Mouse (Mus musculus): ENCODE measurements around the gene Prr15l. TPM values are rescaled to one million over a fixed set of nuclear protein-coding genes. Genes with fewer than 3 reads are reported as not detected.

The Prr15l gene
- polyA plus RNA-seq, 1 experiment from 2014 or later, result 116 TPM

DNA sequence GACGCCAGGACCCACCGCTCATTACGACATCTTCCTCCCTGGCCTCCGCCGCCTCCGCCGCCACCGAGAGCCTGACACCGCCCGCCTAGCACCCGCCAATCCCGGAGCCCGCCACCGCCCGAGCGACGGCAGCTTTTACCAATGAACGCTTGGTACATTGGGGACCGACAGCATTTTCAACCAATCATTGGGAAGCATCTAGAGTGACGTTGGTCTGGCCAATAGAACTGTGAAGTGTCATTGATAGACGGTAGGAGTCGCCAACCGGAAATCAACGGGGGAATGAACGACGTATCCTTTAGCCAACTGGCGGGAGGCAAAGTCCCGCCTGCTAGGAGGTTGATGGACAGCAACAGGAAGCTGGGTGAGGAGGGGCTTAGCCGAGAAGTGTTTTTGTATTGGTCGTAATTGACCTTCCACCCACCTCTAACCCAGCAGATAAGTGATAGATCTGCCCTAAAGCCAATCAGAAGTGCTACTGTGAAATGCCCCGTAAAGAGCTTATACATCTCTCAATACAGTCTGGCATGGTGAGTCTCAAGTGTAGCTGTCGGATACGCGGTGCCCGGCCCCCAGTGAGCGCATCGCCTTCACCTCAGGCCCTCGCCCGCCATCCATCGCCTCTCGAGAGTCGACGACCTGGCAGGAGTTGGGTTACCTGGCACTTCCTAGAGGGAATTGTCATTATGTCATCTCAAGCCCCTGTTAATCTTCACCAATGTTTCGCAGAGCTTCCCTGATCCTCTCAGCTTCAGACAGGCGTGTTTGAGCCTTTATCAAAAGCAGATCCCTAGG, 49.9 kb downstream of the Prr15l start:
- ATAC-seq, result peak; percentile 98
- no peaks in the 10 kb centered on the region for H3K36me3 ChIP-seq (ENCODE audit: control insufficient read depth, insufficient read depth, low read length)
- H3K9ac ChIP-seq (ENCODE audit: low read depth, low read length), result peak overlapping the region; percentile 98
- H3K9me3 ChIP-seq (ENCODE audit: control insufficient read depth, low read length), result no peaks in the 10 kb centered on the region
- H3K27me3 ChIP-seq (replicated peaks; ENCODE audit: control insufficient read depth, insufficient read depth, low read length), result no peaks in the 10 kb centered on the region
- peaks cover 18% of the 10 kb centered on the region for H3K4me1 ChIP-seq (ENCODE audit: control insufficient read depth, insufficient read depth, low read length)
- H3K27ac ChIP-seq (ENCODE audit: low read length), result peak overlapping the region; percentile 95
- peak overlapping the region; percentile 90 for H3K4me3 ChIP-seq (ENCODE audit: low read length)
- under 1% methylated on average over 45 of the region's 45 CpGs for WGBS
- H3K4me2 ChIP-seq (ENCODE audit: low read depth, low read length), result peak overlapping the region; percentile 83

DNA sequence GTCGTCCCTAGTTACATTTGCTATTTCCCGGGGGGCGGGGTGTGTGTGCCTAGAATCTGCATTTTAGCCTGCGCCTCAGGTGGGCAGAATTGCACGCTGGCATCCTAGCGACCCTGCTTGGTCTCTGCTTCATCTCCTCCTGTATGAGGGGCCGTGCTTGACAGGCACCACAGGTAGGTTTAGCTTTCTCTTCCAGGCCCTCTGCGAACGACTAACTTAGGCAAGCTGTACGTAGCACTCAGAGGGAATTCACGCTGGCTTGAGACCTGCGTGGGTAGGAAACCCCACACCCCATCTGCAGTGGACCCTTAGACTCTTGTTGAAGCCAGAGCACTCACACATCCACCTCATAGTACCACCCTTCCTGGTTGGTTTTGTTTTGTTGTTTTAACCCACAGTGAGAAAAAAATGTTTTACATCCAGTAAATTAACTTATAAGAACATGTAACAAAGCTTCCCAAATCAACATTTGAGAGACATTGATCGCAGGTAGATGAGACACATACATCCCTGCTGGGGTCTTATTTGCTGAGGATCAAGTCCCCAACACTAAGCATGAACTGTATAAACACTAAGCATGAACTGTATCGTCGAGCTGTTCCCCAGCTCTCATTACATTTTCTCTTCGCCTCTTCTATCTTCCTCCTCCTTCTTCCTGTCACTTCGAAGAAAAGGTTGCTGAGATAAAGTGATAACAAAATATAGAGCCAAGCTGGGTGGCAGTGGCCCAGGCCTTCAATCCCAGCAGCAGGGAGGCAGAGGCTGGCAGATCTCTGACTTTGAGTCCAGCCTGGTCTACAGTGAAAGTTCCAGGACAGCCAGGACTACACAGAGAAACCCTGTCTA, 50.7 kb downstream of the Prr15l start:
- 27% methylated on average over 17 of the region's 17 CpGs for WGBS
- Histone ChIP-seq H3K27me3 (replicated peaks; ENCODE audit: control insufficient read depth, insufficient read depth, low read length) (no peaks in the 10 kb centered on the region), H3K36me3 (ENCODE audit: control insufficient read depth, insufficient read depth, low read length) (no peaks in the 10 kb centered on the region), H3K4me3 (ENCODE audit: low read length) (peak overlapping the region; percentile 67), H3K9ac (ENCODE audit: low read depth, low read length) (peak overlapping the region; percentile 81), H3K9me3 (ENCODE audit: control insufficient read depth, low read length) (no peaks in the 10 kb centered on the region), H3K4me2 (ENCODE audit: low read depth, low read length) (peak overlapping the region; percentile 83), H3K4me1 (ENCODE audit: control insufficient read depth, insufficient read depth, low read length) (peaks cover 18% of the 10 kb centered on the region), H3K27ac (ENCODE audit: low read length) (peak overlapping the region; percentile 85)
- no peak for ATAC-seq

DNA sequence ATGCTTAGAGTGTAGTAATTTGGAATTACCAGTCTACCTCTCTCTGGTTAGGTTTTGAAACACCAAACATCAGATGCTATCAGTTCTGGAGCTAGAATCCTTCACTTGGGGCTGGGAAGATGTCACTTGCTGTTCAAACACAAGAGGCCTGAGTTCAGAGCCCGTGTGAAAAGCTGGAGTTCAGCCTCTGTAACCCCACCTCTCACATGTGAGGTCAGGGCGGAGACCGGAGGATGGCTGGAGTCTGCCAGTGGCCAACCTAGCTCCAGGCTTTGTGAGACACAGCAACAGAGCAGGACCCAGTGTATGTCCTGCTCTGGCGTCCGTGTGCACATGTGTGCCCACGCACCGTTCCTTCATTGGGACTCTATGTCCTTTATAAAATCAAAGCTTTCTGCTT, 51.4 kb downstream of the Prr15l start:
- Histone ChIP-seq H3K36me3 (ENCODE audit: control insufficient read depth, insufficient read depth, low read length) (no peaks in the 10 kb centered on the region), H3K4me1 (ENCODE audit: control insufficient read depth, insufficient read depth, low read length) (peaks cover 18% of the 10 kb centered on the region), H3K9me3 (ENCODE audit: control insufficient read depth, low read length) (no peaks in the 10 kb centered on the region), H3K27ac (ENCODE audit: low read length) (no peak overlapping the region), H3K9ac (ENCODE audit: low read depth, low read length) (no peak overlapping the region), H3K27me3 (replicated peaks; ENCODE audit: control insufficient read depth, insufficient read depth, low read length) (no peaks in the 10 kb centered on the region), H3K4me2 (ENCODE audit: low read depth, low read length) (no peak overlapping the region), H3K4me3 (ENCODE audit: low read length) (no peak overlapping the region)
- 81% methylated on average over 7 of the region's 7 CpGs for whole genome bisulfite sequencing
- no peak for ATAC-seq

DNA sequence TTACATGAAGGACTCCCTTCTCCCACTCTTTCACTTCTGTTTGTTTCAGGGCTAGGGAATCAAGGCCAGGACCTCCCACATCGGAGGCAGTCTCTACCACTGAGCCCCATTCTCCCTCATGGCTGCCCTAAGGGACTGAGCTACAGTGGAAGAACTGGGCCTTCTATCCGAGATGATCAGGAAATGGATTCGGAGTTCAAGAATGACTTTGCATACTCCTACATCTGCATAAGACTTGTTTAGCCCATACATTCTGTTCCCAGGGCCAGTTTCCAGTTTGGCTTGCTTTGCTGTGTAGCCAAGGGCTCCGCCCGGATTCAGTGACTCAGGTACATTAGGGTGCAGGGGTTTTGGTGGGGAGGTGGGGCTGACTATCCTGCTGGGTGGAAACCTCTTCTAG, 52.1 kb downstream of the Prr15l start:
- Histone ChIP-seq H3K27me3 (replicated peaks; ENCODE audit: control insufficient read depth, insufficient read depth, low read length) (no peaks in the 10 kb centered on the region), H3K9me3 (ENCODE audit: control insufficient read depth, low read length) (no peaks in the 10 kb centered on the region), H3K27ac (ENCODE audit: low read length) (no peak overlapping the region), H3K36me3 (ENCODE audit: control insufficient read depth, insufficient read depth, low read length) (no peaks in the 10 kb centered on the region), H3K4me2 (ENCODE audit: low read depth, low read length) (no peak overlapping the region), H3K4me1 (ENCODE audit: control insufficient read depth, insufficient read depth, low read length) (peaks cover 18% of the 10 kb centered on the region), H3K9ac (ENCODE audit: low read depth, low read length) (no peak overlapping the region), H3K4me3 (ENCODE audit: low read length) (no peak overlapping the region)
- 80% methylated on average over 5 of the region's 5 CpGs for WGBS
- ATAC-seq, result no peak

DNA sequence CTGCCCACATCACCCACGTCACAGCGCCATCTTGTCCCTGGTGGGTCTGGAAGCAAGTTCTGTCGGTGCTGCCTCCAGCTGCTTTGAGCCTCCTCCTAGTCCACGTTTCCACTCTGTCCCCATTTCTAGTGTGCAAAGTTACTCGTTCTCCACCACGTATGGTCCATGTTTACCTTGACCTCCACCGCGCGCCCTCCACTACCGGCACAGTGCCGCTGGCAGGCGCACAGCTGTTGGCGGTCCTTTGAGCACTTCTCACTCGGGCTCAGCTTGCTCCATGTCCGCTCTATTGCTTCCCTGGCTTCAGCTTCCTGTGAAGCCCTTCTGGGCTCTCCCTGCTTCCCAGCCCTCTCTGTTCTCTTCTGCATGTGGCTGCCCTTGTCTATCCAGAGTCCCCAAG, 53.6 kb downstream of the Prr15l start:
- no peak overlapping the region for H3K9ac ChIP-seq (ENCODE audit: low read depth, low read length)

DNA sequence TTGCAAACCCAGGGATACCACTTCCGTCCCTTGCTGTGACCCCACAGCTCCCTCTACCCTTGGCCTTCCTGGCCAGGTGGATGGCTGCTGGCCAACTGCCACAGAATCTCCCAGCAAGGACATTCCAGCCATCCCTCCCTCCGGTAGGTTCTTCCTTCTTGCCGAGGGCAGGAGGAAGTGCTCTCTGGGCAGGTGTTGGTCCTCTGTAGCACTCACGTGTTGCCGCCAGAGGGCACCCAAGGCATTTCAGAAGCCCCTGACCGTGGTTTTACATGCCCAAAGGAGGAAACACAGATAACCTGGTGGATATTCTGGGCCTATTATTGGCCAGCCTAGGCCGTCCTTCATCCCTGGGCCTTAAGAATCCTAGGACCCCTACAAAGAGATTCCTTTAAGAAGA, 54.5 kb downstream of the Prr15l start:
- WGBS, result 2% methylated on average over 7 of the region's 7 CpGs
- 0 out of 2 replicates have a peak overlapping the region, but pooled peaks have one; percentile 26 for H3K9ac ChIP-seq (ENCODE audit: low read depth, low read length)
- no peak for ATAC-seq
- H3K4me3 ChIP-seq (ENCODE audit: low read length), result no peak overlapping the region
- H3K4me1 ChIP-seq (ENCODE audit: control insufficient read depth, insufficient read depth, low read length), result peaks cover 9% of the 10 kb centered on the region; the same call in 1 of the 2 replicates
- no peaks in the 10 kb centered on the region for H3K36me3 ChIP-seq (ENCODE audit: control insufficient read depth, insufficient read depth, low read length)
- no peaks in the 10 kb centered on the region for H3K9me3 ChIP-seq (ENCODE audit: control insufficient read depth, low read length)
- no peak overlapping the region for H3K27ac ChIP-seq (ENCODE audit: low read length)
- peaks cover 3% of the 10 kb centered on the region; the same call in 1 of the 2 replicates for H3K27me3 ChIP-seq (replicated peaks; ENCODE audit: control insufficient read depth, insufficient read depth, low read length)
- H3K4me2 ChIP-seq (ENCODE audit: low read depth, low read length), result 0 out of 2 replicates have a peak overlapping the region, but pooled peaks have one; percentile 7

More for the DNA sequence above, 53.6 kb downstream of the Prr15l start:
- H3K27me3 ChIP-seq (replicated peaks; ENCODE audit: control insufficient read depth, insufficient read depth, low read length), result no peaks in the 10 kb centered on the region
- H3K4me2 ChIP-seq (ENCODE audit: low read depth, low read length), result no peak overlapping the region
- no peaks in the 10 kb centered on the region for H3K36me3 ChIP-seq (ENCODE audit: control insufficient read depth, insufficient read depth, low read length)
- peaks cover 10% of the 10 kb centered on the region for H3K4me1 ChIP-seq (ENCODE audit: control insufficient read depth, insufficient read depth, low read length)
- H3K9me3 ChIP-seq (ENCODE audit: control insufficient read depth, low read length), result no peaks in the 10 kb centered on the region
- no peak overlapping the region for H3K27ac ChIP-seq (ENCODE audit: low read length)
- ATAC-seq, result no peak
- no peak overlapping the region for H3K4me3 ChIP-seq (ENCODE audit: low read length)
- 59% methylated on average over 15 of the region's 15 CpGs for WGBS

DNA sequence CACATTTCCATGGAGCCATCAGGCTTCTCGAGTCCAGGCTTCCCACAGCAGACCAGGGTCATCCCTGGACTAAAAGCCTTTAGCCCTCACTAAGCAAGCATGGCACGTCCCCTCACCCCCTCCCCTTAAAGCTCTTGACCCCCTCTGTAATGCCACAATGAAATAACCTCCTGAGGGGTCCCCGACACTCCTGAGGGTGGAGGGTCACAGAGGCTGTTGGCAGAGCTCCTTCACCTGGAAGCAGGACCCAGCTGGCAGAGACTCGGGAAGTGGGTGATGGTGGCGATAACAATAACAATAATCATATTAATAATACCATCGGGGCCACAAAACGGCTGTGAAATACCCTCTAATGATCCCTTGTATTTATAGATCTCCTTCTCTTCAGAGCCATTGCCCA, 55.0 kb downstream of the Prr15l start, which contains the start of gene Sp2:
Gene Sp2 (minus strand): TSS at position 101 of the 400 bp plus-strand sequence.
- H3K36me3 ChIP-seq (ENCODE audit: control insufficient read depth, insufficient read depth, low read length), result no peaks in the 10 kb centered on the region
- 79% methylated on average over 7 of the region's 7 CpGs for whole genome bisulfite sequencing
- H3K9me3 ChIP-seq (ENCODE audit: control insufficient read depth, low read length), result no peaks in the 10 kb centered on the region
- 0 out of 2 replicates have a peak within 1 kb of the TSS, but pooled peaks have one; percentile 7 for H3K4me2 ChIP-seq (ENCODE audit: low read depth, low read length)
- no peak for ATAC-seq
- H3K27ac ChIP-seq (ENCODE audit: low read length), result no peak within 1 kb of the TSS
- 0 out of 2 replicates have a peak within 1 kb of the TSS, but pooled peaks have one; percentile 26 for H3K9ac ChIP-seq (ENCODE audit: low read depth, low read length)
- H3K4me3 ChIP-seq (ENCODE audit: low read length), result no peak within 1 kb of the TSS
- peaks cover 12% of the 10 kb centered on the region; the same call in 1 of the 2 replicates for H3K4me1 ChIP-seq (ENCODE audit: control insufficient read depth, insufficient read depth, low read length)
- peaks cover 3% of the 10 kb centered on the region; the same call in 1 of the 2 replicates for H3K27me3 ChIP-seq (replicated peaks; ENCODE audit: control insufficient read depth, insufficient read depth, low read length)

DNA sequence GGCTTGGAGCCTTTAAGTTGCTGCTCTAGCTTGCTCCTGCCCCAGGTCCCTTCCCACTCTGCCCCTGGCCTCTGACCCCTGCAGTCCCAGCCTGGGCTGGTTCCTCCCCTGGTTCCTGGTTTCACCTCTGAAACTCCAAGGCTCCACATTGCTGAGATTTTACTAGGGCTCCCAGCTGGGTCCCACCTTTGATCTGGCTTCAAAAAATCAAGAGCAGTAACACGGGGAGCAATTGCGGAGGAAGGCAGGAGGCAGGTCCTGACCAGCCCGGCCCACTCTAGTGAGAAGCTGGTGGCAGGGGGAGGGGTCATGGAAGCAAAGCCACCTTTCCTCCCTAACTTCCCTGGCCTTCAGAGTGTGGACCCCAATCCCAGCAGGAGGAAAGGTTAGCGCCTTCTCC, 57.0 kb downstream of the Prr15l start:
- 44% methylated on average over 4 of the region's 4 CpGs for WGBS
- H3K27me3 ChIP-seq (replicated peaks; ENCODE audit: control insufficient read depth, insufficient read depth, low read length), result peaks cover 3% of the 10 kb centered on the region; the same call in 1 of the 2 replicates
- no peak for ATAC-seq
- no peak overlapping the region for H3K27ac ChIP-seq (ENCODE audit: low read length)
- no peak overlapping the region for H3K4me2 ChIP-seq (ENCODE audit: low read depth, low read length)
- H3K9ac ChIP-seq (ENCODE audit: low read depth, low read length), result no peak overlapping the region
- H3K36me3 ChIP-seq (ENCODE audit: control insufficient read depth, insufficient read depth, low read length), result no peaks in the 10 kb centered on the region
- no peaks in the 10 kb centered on the region for H3K9me3 ChIP-seq (ENCODE audit: control insufficient read depth, low read length)
- H3K4me3 ChIP-seq (ENCODE audit: low read length), result no peak overlapping the region
- peaks cover 14% of the 10 kb centered on the region; the same call in 1 of the 2 replicates for H3K4me1 ChIP-seq (ENCODE audit: control insufficient read depth, insufficient read depth, low read length)

DNA sequence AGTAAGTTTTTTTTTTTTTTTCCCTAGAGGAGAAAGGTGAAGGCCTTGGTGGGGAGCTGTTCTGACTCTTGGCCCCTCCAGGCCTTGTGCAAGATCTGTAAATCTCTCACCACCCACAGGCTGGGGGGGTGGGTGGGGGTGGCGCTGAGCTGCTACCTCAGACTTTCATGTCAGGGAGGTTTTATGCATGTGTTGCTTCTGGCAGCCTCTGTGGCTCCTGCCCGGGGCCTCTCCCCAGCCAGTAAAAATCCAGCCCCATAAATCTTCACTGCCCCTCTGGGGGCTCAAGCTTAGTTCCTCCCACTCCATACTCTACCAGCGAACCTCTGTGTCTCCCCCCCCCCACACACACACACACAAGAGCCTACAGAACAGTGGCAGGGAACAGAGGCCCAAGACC, 58.6 kb downstream of the Prr15l start:
- Histone ChIP-seq H3K9ac (ENCODE audit: low read depth, low read length) (no peak overlapping the region), H3K36me3 (ENCODE audit: control insufficient read depth, insufficient read depth, low read length) (no peaks in the 10 kb centered on the region), H3K4me1 (ENCODE audit: control insufficient read depth, insufficient read depth, low read length) (peaks cover 14% of the 10 kb centered on the region; the same call in 1 of the 2 replicates), H3K9me3 (ENCODE audit: control insufficient read depth, low read length) (no peaks in the 10 kb centered on the region), H3K4me2 (ENCODE audit: low read depth, low read length) (no peak overlapping the region), H3K27me3 (replicated peaks; ENCODE audit: control insufficient read depth, insufficient read depth, low read length) (peaks cover 5% of the 10 kb centered on the region; the same call in 1 of the 2 replicates), H3K4me3 (ENCODE audit: low read length) (no peak overlapping the region), H3K27ac (ENCODE audit: low read length) (no peak overlapping the region)
- no peak for ATAC-seq
- WGBS, result 37% methylated on average over 3 of the region's 3 CpGs

All from intestine, embryonic 16.5 days (tissue).